Mouse (Mus musculus) neural tube, embryonic 10.5 days (tissue): ENCODE results near the gene Sec61a1.

Source experiments
- DNase-seq: peaks from one replicate; pipeline ENCODE4 v3.0.0-alpha.2; 2017; ENCODE audit warnings: low spot score; ENCODE audit errors: extremely low spot score

Sec61a1 gene

DNA sequence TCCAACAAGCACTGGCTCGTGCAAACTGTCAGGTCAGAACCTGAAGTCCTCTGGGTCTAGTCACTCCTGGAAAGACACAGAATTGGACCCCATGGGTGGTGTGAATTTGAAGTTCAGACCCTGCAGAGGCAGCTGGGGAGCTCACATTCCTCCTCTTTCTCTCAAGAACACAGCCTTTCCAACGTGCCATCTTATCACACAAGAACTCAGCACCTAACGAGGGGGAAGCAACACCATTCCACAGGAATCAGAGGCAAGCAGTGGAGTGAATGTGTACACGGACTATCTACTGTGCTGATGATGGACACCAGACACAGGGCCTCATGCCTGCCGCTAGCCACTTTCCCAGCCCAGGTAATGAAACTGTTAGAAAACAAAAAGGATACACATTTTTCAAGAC lies 2.0 kb downstream of the Sec61a1 start:
- no peak for DNase-seq

- DNase-seq, result no peak
Measured at GRCm38 (mm10) chr6:88515971-88516370, 2.7 kb downstream of the Sec61a1 start.

DNA sequence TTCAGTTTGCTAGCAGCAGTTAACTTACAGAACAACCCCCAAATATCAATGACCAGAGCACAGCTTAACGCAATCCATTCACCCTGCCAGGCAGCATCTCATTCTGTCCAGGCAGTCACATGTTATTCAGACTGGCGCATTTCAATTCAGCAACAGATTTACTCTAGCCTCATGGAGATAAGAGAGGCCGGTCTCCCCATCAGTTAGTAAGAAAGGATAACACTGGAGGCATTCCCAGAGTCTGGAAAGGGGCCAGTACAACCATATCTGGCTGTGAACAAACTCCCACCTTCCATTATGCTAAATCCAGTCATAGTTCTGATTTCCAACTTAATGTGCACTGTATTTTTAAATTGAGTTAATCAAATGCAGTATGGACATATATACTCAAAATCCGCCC lies 4.2 kb downstream of the Sec61a1 start:
- no peak for DNase-seq

- DNase-seq, result no peak
Measured at GRCm38 (mm10) chr6:88513984-88514383, 4.7 kb downstream of the Sec61a1 start.

GRCm38 (mm10) chr6:88503044-88503443 lies 15.7 kb downstream of the Sec61a1 start:
- DNase-seq, result no peak

- DNase-seq, result no peak
Measured at GRCm38 (mm10) chr6:88502030-88502970, 16.4 kb downstream of the Sec61a1 start.

DNA sequence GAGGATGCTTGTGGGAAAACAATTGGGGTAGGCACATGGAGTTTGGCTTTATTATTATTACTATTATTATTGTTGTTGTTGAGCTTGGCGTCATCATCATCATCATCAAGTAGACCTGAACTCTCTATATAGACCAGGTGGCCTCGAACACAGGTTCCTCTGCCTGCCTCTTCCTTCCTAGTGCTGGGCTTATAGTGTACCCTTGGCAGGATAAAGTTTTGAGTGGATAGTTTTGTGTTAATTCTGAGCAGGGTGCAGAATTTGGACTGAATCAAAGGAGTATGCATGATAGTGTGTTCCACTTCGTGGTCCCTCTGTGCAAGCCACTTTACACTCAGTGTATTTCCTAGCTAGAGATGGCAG lies 18.3 kb downstream of the Sec61a1 start:
- no peak for DNase-seq

DNA sequence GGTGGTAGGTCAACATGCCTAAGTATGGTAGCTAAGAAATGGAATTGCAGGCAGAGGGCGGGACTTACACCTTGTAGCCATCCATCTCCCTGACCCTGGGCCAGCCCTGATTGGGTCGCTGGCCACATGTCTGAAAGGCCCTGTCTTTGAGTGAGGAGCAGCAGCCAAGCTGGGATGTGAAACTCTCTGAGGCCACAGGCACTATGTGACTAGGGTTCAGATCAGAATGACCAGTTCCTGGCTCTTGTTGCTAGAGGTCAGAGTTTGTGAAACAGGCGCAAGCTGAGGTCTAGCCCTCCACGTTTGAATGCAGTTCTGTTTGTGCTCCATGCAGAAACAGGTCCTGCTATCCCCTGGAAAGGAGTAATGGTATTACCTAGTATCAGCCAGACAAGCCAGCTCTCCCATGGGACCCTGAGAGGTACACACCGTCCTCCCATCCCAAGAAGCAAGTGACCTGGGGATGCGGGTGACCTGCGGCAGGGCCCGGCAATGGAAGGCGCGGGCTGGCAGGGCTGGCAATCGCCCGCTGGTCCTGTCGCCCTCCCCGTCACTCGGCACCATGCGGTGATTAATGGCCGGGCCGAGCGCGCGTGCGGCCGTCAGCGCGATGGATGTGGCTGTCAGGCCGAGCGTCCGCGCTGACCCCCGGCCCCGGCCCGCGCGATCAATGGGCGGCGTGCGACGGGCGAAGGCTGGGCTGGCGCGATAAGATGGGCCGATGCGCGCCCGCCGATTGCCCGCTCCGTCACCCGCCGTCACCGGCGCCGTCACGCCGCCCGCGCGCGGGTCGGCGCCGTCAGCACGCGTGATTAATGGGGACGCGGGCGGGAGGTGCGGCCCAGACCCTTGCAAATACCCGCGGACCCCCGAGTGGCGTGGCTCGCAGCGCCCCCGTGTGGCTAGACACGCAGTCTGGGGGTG lies 19.0 kb downstream of the Sec61a1 start:
- peak; percentile 89 for DNase-seq

DNA sequence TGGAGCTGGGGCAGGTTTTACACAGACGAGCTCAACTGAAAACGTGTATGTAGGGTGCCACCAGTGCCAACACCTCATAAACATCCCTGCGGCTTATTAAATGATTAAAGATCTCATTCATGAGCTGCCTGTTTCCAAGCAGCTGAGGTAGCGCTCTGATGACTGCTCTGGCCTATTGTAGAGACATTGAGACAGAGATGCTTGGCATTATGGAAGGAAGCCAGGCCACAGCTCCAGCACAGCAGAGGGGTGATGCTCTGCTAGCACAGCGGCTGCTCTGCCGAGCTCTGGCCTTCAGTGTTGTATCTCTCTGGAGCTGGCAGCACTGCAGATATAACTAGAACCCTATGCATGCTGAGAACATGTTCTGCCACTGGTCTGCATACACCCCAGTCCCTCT lies 25.0 kb downstream of the Sec61a1 start:
- no peak for DNase-seq

- no peak for DNase-seq
Measured at GRCm38 (mm10) chr6:88490629-88491354, 27.9 kb downstream of the Sec61a1 start.

DNA sequence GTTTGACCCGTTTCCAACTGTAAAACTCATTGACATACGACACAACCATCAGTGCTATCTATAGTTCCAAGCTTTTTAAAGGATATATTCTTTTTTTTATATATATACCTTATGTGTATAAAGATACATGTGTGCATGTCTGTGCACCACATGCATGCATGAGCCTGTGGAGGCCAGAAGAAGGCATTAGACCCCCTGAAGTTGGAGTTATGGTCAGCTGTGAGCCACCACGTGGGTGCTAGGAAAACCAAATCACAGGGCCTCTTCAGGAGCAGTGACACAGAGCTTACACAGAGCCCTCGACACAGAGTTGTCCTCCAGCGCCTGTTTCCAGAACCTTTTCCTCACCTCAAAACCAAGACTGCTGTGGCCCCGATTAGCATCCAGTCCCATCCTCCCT lies 28.9 kb downstream of the Sec61a1 start:
- DNase-seq, result no peak

GRCm38 (mm10) chr6:88489026-88489425 lies 29.7 kb downstream of the Sec61a1 start:
- no peak for DNase-seq

DNA sequence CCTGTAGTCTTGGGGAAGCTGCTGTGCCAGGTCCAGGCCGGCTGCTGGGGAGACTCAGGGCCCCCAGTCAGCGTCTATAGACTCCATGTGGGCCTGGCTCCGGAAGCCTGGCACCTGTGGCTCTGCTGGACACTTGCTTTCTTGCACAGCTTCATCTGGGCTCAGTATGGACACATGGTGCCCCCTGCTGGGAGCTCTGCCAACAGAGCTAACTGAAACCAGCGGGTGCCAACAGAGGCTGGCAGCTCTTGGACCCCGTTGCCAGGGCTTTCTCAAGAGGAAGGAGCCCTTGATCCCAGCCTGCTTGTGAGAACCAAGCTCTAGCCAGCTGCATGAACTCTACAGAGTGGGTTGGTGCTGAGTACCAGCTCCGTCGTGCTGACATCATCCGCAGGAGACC lies 31.8 kb downstream of the Sec61a1 start:
- no peak for DNase-seq

DNA sequence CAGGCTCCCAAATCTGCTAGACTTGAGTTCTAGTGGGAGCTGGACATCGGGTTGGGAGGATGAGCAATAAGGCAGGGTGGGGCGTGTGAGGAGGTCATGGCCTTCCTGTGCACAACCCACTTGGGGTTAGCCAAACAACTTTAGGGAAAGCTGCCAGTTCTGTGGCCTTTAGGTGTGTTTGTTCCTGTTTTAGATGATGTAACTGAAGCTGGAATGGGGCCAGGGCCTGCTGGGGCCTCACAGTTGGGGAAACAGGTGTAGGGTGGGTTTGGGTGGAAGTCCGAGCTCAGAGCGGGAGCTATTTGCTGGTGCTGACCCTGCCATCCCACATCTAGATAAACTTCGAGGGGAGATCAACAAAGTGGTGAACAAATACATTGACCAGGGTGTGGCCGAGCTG lies 33.3 kb downstream of the Sec61a1 start:
- no peak for DNase-seq

DNA sequence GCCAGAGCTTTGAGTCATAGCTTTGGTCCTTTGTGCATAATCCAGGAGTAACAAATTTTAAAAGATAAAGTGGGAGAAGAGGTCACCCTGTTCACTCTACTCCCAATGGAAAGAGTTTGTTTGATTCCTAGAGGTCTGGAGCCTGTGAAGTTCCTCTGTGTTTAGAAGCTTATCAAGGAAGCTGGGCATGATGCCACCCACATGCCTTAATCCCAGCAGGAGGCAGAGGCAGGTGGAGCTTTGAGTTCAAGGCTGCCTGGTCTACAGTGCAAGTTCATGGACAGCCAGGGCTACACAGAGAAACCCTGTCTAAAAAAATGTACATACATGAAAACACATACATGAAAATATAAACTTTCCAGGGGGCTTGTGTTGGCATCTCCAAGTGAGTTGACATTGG lies 34.8 kb downstream of the Sec61a1 start:
- DNase-seq, result no peak

GRCm38 (mm10) chr6:88483111-88483510 lies 35.6 kb downstream of the Sec61a1 start:
- no peak for DNase-seq

DNA sequence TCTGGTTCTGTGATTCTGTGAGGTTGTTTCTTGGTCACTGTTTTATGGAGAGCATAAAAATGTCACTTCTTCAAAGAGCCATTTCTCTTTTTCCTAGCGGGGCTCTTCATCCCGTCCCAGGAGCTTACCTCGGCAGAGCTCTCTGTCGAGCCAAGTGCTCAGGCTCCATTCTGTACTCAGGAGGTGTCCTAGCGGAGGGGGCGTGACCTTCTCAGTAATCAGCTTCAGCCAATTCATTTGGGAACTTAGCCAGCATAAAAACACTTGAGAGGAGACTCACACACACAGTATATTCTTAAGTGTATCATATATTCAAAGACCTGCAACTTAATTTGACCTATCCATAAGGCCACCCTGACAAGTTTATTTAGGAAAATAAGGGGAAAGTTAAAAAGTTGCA lies 38.3 kb downstream of the Sec61a1 start:
- DNase-seq, result no peak

DNA sequence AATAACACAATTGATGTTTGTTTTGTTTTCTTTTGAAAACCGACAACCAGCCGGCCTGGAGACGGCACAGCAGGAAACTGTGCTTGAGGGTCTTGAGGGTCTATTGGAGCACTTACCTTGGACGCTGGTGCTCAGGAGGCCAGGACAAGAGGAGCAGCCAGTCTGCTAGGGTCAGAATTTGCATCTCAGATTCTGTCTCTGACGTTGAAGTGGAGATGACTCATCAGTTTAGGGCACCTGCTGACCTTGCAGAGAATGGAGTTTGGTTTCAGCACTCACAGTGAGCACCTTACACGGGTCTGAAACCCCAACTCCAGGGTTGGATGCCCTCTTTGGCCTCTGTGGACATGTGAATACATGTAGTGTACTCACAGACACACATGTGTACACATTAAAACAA lies 48.8 kb downstream of the Sec61a1 start:
- DNase-seq, result no peak

GRCm38 (mm10) chr6:88465181-88465920 lies 53.4 kb downstream of the Sec61a1 start, which contains the start of gene Ruvbl1:
TSS of gene Ruvbl1 (plus strand) at chr6:88465409.
- peak; percentile 89 for DNase-seq

GRCm38 (mm10) chr6:88454545-88454944 lies 64.2 kb downstream of the Sec61a1 start:
- no peak for DNase-seq
